Mouse (Mus musculus): Measurements from ENCODE around the gene Lrp1. TPM values are rescaled to one million over a fixed set of nuclear protein-coding genes. Genes with fewer than 3 reads are reported as not detected.

Gene Lrp1
- polyA plus RNA-seq (2015; fragmentation: Nextera tagmentation; extraction: Ambion mirVana), result 68.4 and 73.1 TPM in 2 replicates

GRCm38 (mm10) chr10:127620406-127621190, at the start of gene Lrp1:
TSS of gene Lrp1 (minus strand) at chr10:127621148.

GRCm38 (mm10) chr10:127668093-127669050, 47.4 kb upstream of the Lrp1 start, which contains the start of gene Nab2:
TSS of gene Nab2 (minus strand) at chr10:127668568.

GRCm38 (mm10) chr10:127666501-127667268, 45.7 kb upstream of the Lrp1 start, which contains the start of gene Nemp1:
TSS of gene Nemp1 (plus strand) at chr10:127666901.

GRCm38 (mm10) chr10:127642772-127643552, 22.0 kb upstream of the Lrp1 start, which contains the start of gene Stat6:
TSS of gene Stat6 (plus strand) at chr10:127642986.

GRCm38 (mm10) chr10:127534036-127534928, 86.7 kb downstream of the Lrp1 start, which contains the start of gene Nxph4:
TSS of gene Nxph4 (minus strand) at chr10:127534559.

GRCm38 (mm10) chr10:127522088-127522581, 98.8 kb downstream of the Lrp1 start, which contains the start of gene Shmt2:
TSS of gene Shmt2 (minus strand) at chr10:127522444.

GRCm38 (mm10) chr10:127514764-127515163, 106.2 kb downstream of the Lrp1 start, which contains the start of gene Ndufa4l2:
TSS of gene Ndufa4l2 (plus strand) at chr10:127514967.

GRCm38 (mm10) chr10:127500894-127501893, 119.8 kb downstream of the Lrp1 start, which contains the start of gene Stac3:
TSS of gene Stac3 (plus strand) at chr10:127501686.

Other genes starting within 250 kb of the Lrp1 start
- 29.8 and 36.2 TPM in 2 replicates for gene R3hdm2, start 240.8 kb downstream of the Lrp1 start, polyA plus RNA-seq (2015; fragmentation: Nextera tagmentation; extraction: Ambion mirVana)
- gene Stac3, start 119.5 kb downstream of the Lrp1 start, polyA plus RNA-seq (2015; fragmentation: Nextera tagmentation; extraction: Ambion mirVana), result 0.98 and 2.2 TPM in 2 replicates
- gene Ndufa4l2, start 106.2 kb downstream of the Lrp1 start, polyA plus RNA-seq (2015; fragmentation: Nextera tagmentation; extraction: Ambion mirVana), result 69.0 and 99.4 TPM in 2 replicates
- 42.0 and 63.0 TPM in 2 replicates for gene Shmt2, start 98.7 kb downstream of the Lrp1 start, polyA plus RNA-seq (2015; fragmentation: Nextera tagmentation; extraction: Ambion mirVana)
- gene Nxph4, start 86.6 kb downstream of the Lrp1 start, polyA plus RNA-seq (2015; fragmentation: Nextera tagmentation; extraction: Ambion mirVana), result 20.2 and 25.1 TPM in 2 replicates
- gene Stat6, start 21.8 kb upstream of the Lrp1 start, polyA plus RNA-seq (2015; fragmentation: Nextera tagmentation; extraction: Ambion mirVana), result 26.3 and 39.0 TPM in 2 replicates
- 9.6 and 12.5 TPM in 2 replicates for gene Nemp1, start 45.8 kb upstream of the Lrp1 start, polyA plus RNA-seq (2015; fragmentation: Nextera tagmentation; extraction: Ambion mirVana)
- 14.2 and 23.9 TPM in 2 replicates for gene Nab2, start 47.4 kb upstream of the Lrp1 start, polyA plus RNA-seq (2015; fragmentation: Nextera tagmentation; extraction: Ambion mirVana)
- 0.35 and 2.0 TPM in 2 replicates for gene Myo1a, start 84.0 kb upstream of the Lrp1 start, polyA plus RNA-seq (2015; fragmentation: Nextera tagmentation; extraction: Ambion mirVana)
- 1.0 TPM in 1 of 2 replicates, not detected in the other for gene Tac2, start 103.3 kb upstream of the Lrp1 start, polyA plus RNA-seq (2015; fragmentation: Nextera tagmentation; extraction: Ambion mirVana)
- gene Zbtb39, start 118.4 kb upstream of the Lrp1 start, polyA plus RNA-seq (2015; fragmentation: Nextera tagmentation; extraction: Ambion mirVana), result 1.3 and 2.3 TPM in 2 replicates
- gene Gpr182, start 130.6 kb upstream of the Lrp1 start, polyA plus RNA-seq (2015; fragmentation: Nextera tagmentation; extraction: Ambion mirVana), result 4.9 and 10.0 TPM in 2 replicates
- 0.38 and 1.0 TPM in 2 replicates for gene Rdh1, start 138.6 kb upstream of the Lrp1 start, polyA plus RNA-seq (2015; fragmentation: Nextera tagmentation; extraction: Ambion mirVana)
- gene Rdh16f1, start 138.6 kb upstream of the Lrp1 start, polyA plus RNA-seq (2015; fragmentation: Nextera tagmentation; extraction: Ambion mirVana), result 1.1 and 3.6 TPM in 2 replicates
- gene Rdh9, start 155.2 kb upstream of the Lrp1 start, polyA plus RNA-seq (2015; fragmentation: Nextera tagmentation; extraction: Ambion mirVana), result 0.17 and 0.30 TPM in 2 replicates
- 0.08 TPM in 1 of 2 replicates, not detected in the other for gene Rdh16, start 180.0 kb upstream of the Lrp1 start, polyA plus RNA-seq (2015; fragmentation: Nextera tagmentation; extraction: Ambion mirVana)
- gene Rdh19, start 228.8 kb upstream of the Lrp1 start, polyA plus RNA-seq (2015; fragmentation: Nextera tagmentation; extraction: Ambion mirVana), result not detected in 2 replicates
- gene Rdh16f2, start 245.3 kb upstream of the Lrp1 start, polyA plus RNA-seq (2015; fragmentation: Nextera tagmentation; extraction: Ambion mirVana), result 0.09 and 0.11 TPM in 2 replicates

Data from adrenal gland, postnatal 0 days (tissue).